Mouse (Mus musculus): ENCODE data around the gene Ap3b2. TPM values are rescaled to one million over a fixed set of nuclear protein-coding genes. Genes with fewer than 3 reads are reported as not detected.

Ap3b2 gene
- polyA plus RNA-seq, 1 experiment, result not detected

DNA sequence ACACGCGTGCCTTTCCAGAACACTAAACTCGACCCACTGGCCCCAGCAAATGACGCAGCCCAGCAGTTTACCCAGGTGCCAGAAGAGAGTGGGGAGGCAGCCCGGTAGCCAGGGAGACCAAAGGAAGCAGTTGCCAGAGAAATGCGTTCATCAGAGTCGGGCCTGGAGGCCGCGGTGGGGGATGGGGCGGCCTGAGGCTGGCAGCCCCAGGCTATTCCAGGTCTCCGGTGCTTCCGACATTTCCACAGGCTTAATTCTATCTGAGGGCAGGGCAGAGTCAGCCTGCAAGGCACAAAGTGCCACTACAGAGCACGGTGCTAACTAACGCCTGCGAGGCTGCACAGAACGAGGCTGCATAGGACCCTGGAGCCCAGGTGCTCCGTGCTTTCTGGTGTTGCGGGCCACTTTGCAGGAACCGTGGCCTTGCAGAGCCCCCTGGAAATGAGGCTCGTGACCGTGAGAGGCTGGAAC lies 40.7 kb downstream of the Ap3b2 start:
- Histone ChIP-seq H3K4me3 (ENCODE audit: insufficient read depth, low read depth, low read length) (peak overlapping the region; percentile 65), H3K27ac (replicated peaks; ENCODE audit: low read depth, low read length) (no peak overlapping the region), H3K4me1 (ENCODE audit: control insufficient read depth, insufficient read depth, insufficient read length, low read length) (no peaks in the 10 kb centered on the region)

Other genes starting within 250 kb of the Ap3b2 start
- 1,265 and 1,513 TPM in 2 replicates for gene Rps17, start 148.7 kb downstream of the Ap3b2 start, polyA plus RNA-seq (2012; ENCODE audit: insufficient read depth, insufficient read length, missing spikeins)
- 20.8 and 23.2 TPM in 2 replicates for gene Cpeb1, start 38.5 kb downstream of the Ap3b2 start, polyA plus RNA-seq (2012; ENCODE audit: insufficient read depth, insufficient read length, missing spikeins)
- gene BC048679, start 4.4 kb upstream of the Ap3b2 start, polyA plus RNA-seq (2012; ENCODE audit: insufficient read depth, insufficient read length, missing spikeins), result not detected in 2 replicates
- gene Fsd2, start 73.0 kb upstream of the Ap3b2 start, polyA plus RNA-seq (2012; ENCODE audit: insufficient read depth, insufficient read length, missing spikeins), result 18.0 and 18.9 TPM in 2 replicates
- 10.7 and 12.9 TPM in 2 replicates for gene Whamm, start 77.3 kb upstream of the Ap3b2 start, polyA plus RNA-seq (2012; ENCODE audit: insufficient read depth, insufficient read length, missing spikeins)
- gene Homer2, start 213.6 kb upstream of the Ap3b2 start, polyA plus RNA-seq (2012; ENCODE audit: insufficient read depth, insufficient read length, missing spikeins), result 1.0 and 1.1 TPM in 2 replicates

Measured in brown adipose tissue, adult 24 weeks (tissue).